Mouse (Mus musculus) lung, embryonic 14.5 days (tissue): ENCODE data around the gene Mettl7a3. TPM values are rescaled to one million over a fixed set of nuclear protein-coding genes. Genes with fewer than 3 reads are reported as not detected.
A peak's percentile ranks its signal among the peaks of the same experiment; 100 is the strongest.
"Not testable (repeated sequence)": the region's sequence is repeated elsewhere in the genome, so short reads cannot be mapped to it uniquely, and the experiment has no call there.

Source experiments
- ATAC-seq: fragments of 200-750 bp; cut with Nextera tagmentation; 2 replicates; pipeline ENCODE4 v1.8.0; 2017; ENCODE audit warnings: mild to moderate bottlenecking, moderate TSS enrichment, moderate library complexity; ENCODE audit not compliant: insufficient read depth
- DNase-seq: peaks from one replicate; pipeline ENCODE4 v3.0.0-alpha.2; 2015
- H3K27ac ChIP-seq: fragments of 300-500 bp; sonication (generic); 2 replicates; pipeline ENCODE4 v1.5.1; 2014; ENCODE audit warnings: low read depth, mild to moderate bottlenecking, moderate library complexity
- H3K27me3 ChIP-seq: fragments of 300-500 bp; sonication (generic); 2 replicates; pipeline ENCODE4 v1.6.1; 2014; ENCODE audit warnings: low read length, control low read depth; ENCODE audit not compliant: insufficient read depth
- H3K36me3 ChIP-seq: fragments of 300-500 bp; sonication (generic); 2 replicates; pipeline ENCODE4 v1.6.1; 2014; ENCODE audit warnings: control low read depth; ENCODE audit not compliant: insufficient read depth
- H3K4me1 ChIP-seq: fragments of 300-500 bp; sonication (generic); 2 replicates; pipeline ENCODE4 v1.6.1; 2014; ENCODE audit warnings: antibody characterized with exemption, control low read depth; ENCODE audit not compliant: insufficient read depth
- H3K4me2 ChIP-seq: fragments of 300-500 bp; sonication (generic); 2 replicates; pipeline ENCODE4 v1.6.1; 2014; ENCODE audit warnings: mild to moderate bottlenecking
- H3K4me3 ChIP-seq: fragments of 300-500 bp; sonication (generic); 2 replicates; pipeline ENCODE4 v1.5.1; 2014; ENCODE audit warnings: low read depth, low read length
- H3K9ac ChIP-seq: fragments of 300-500 bp; sonication (generic); 2 replicates; pipeline ENCODE4 v1.6.1; 2014
- H3K9me3 ChIP-seq: fragments of 300-500 bp; sonication (generic); 2 replicates; pipeline ENCODE4 v1.6.1; 2016; ENCODE audit warnings: low read depth, low read length, control low read depth
- CTCF ChIP-seq: IDR thresholded peaks from 2 replicates; pipeline ENCODE4 v1.5.1; 2016; ENCODE audit warnings: antibody characterized with exemption, low read depth
- WGBS: fragments of 180-500 bp; shearing (Covaris S2); extraction: QIAGEN DNeasy Blood & Tissue Kit; methylation state at CpG from one replicate; pipeline ENCODE4 v1.1.7; 2014; 5-methylcytosine and 5-hydroxymethylcytosine counted together
- polyA plus RNA-seq: library from polyadenylated mRNA; unstranded; fragments of >200 nt; fragmentation: Nextera tagmentation; extraction: Ambion mirVana; gene quantifications from 2 replicates; pipeline ENCODE4 v1.2.1, GENCODE M21; 2014

Mettl7a3 gene
- polyA plus RNA-seq, 1 experiment from 2014 or later: not detected

- Histone ChIP-seq H3K9ac (no peak overlapping the region), H3K27ac (no peak overlapping the region), H3K4me3 (no peak overlapping the region)
These were observed 31.2 kb upstream of the Mettl7a3 start for GRCm38 (mm10) chr15:100303428-100304018.

DNA sequence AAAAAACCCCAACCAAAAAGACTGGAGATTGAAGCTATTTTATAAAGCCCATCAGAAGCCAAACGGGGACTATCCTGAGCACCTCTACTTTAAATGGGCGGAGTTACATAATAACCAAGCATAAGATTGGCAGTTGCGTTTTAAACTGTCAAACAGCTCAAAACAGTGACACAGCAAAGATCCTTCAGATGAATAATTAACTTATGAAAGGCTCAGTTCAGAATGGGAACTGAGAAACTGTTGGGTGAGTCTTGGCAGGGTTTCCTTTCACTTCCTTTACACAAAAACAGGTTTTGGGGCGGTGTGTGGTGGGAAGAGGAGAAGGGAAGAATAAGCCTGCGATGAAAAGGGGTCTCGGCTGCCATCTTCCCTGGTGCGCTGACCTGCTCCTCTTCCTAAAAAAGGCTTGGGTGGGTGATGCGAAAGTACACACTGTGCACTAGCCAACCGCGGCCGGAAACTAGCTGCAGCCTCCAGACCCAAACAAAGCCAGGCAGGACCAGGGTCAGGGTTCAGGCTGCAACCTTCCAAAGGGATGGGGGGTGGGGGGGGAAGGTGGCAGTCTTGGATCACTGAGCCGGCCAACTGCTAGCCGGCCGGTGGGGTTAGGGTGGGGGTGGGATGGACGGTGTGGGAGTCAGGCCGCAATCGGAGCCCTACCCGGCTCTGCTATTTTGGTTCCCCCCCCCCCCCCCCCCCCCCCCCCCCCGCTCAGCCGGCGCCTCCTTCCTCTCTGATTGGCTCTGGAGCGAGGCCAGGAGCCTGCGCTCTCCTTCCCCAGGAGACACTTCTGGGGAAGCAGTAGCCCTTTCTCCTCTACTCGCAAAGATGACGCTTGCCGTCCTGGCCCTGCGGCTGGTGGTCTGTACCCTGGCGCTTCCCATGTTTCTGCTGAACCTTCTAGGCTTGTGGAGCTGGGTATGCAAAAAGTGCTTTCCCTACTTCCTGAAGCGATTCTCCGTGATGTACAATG lies 30.4 kb upstream of the Mettl7a3 start, which contains the start of gene Mettl7a1:
Gene Mettl7a1, plus strand, starts transcription at position 122 of the 973 bp plus-strand sequence.
- no peaks in the 10 kb centered on the region for H3K27me3 ChIP-seq
- H3K9me3 ChIP-seq: no peaks in the 10 kb centered on the region
- no peak for TF ChIP-seq CTCF
- peak within 1 kb of the TSS; percentile 85 for H3K4me2 ChIP-seq
- DNase-seq (peak; percentile 89), ATAC-seq (peak; percentile 84)
- H3K4me1 ChIP-seq: no peaks in the 10 kb centered on the region
- H3K27ac ChIP-seq: peak within 1 kb of the TSS; percentile 86
- no peaks in the 10 kb centered on the region for H3K36me3 ChIP-seq
- H3K9ac ChIP-seq: peak within 1 kb of the TSS; percentile 64
- peak within 1 kb of the TSS; percentile 39 for H3K4me3 ChIP-seq
- 2% methylated on average over 24 of the region's 30 CpGs for WGBS

More at GRCm38 (mm10) chr15:100303428-100304018, 31.2 kb upstream of the Mettl7a3 start:
- no peaks in the 10 kb centered on the region for H3K36me3 ChIP-seq
- no peaks in the 10 kb centered on the region for H3K4me1 ChIP-seq
- H3K4me2 ChIP-seq: peak overlapping the region; percentile 85
- no peaks in the 10 kb centered on the region for H3K9me3 ChIP-seq
- no peak for ATAC-seq
- 31% methylated on average over 8 of the region's 8 CpGs for WGBS
- H3K27me3 ChIP-seq: no peaks in the 10 kb centered on the region
- DNase-seq: no peak
- no peak for TF ChIP-seq CTCF

DNA sequence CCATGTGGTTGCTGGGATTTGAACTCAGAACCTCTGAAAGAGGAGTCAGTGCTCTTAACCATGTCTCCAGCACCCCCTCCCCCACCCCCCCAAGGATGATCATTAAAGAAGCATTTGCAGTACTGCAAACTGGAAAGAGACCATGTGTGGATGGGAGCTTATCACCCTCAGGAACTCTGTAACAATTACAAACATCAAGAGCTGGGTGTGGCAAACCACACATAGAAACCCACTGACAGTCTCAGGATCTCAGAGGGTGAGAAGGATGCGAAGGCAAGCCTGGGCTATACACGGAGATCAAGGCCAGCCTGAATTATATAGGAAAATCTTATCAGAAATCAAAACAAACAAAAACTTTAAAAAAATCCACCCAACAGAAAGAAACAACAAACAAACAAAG lies 28.5 kb upstream of the Mettl7a3 start:
- Histone ChIP-seq H3K9ac (no peak overlapping the region), H3K4me2 (no peak overlapping the region), H3K9me3 (no peaks in the 10 kb centered on the region), H3K27ac (no peak overlapping the region), H3K36me3 (no peaks in the 10 kb centered on the region), H3K4me1 (no peaks in the 10 kb centered on the region), H3K27me3 (no peaks in the 10 kb centered on the region), H3K4me3 (no peak overlapping the region)
- no peak for TF ChIP-seq CTCF
- WGBS: 75% methylated on average over 2 of the region's 2 CpGs
- ATAC-seq (no peak), DNase-seq (no peak)

- 38% methylated on average over 11 of the region's 11 CpGs for WGBS
- peak; percentile 39; the same call in 1 of the 2 replicates for ATAC-seq
These were observed 27.2 kb upstream of the Mettl7a3 start for GRCm38 (mm10) chr15:100307438-100308096.

GRCm38 (mm10) chr15:100312346-100312745 lies 22.4 kb upstream of the Mettl7a3 start:
- 70% methylated on average over 2 of the region's 2 CpGs for WGBS

More at GRCm38 (mm10) chr15:100307438-100308096, 27.2 kb upstream of the Mettl7a3 start:
- H3K9me3 ChIP-seq, H3K4me3 ChIP-seq, H3K27ac ChIP-seq, H3K36me3 ChIP-seq, H3K9ac ChIP-seq, H3K4me2 ChIP-seq, H3K4me1 ChIP-seq, H3K27me3 ChIP-seq: not testable (repeated sequence)
- TF ChIP-seq CTCF: peak; percentile 65
- peak; percentile 74 for DNase-seq

GRCm38 (mm10) chr15:100314448-100315145 lies 20.1 kb upstream of the Mettl7a3 start:
- Histone ChIP-seq H3K9ac (no peak overlapping the region), H3K4me3 (no peak overlapping the region), H3K9me3 (no peaks in the 10 kb centered on the region), H3K27ac (no peak overlapping the region), H3K36me3 (no peaks in the 10 kb centered on the region), H3K4me2 (no peak overlapping the region), H3K27me3 (no peaks in the 10 kb centered on the region), H3K4me1 (no peaks in the 10 kb centered on the region)
- DNase-seq (no peak), ATAC-seq (no peak)
- no peak for TF ChIP-seq CTCF
- 88% methylated on average over 5 of the region's 5 CpGs for WGBS

More at GRCm38 (mm10) chr15:100312346-100312745, 22.4 kb upstream of the Mettl7a3 start:
- H3K36me3 ChIP-seq: no peaks in the 10 kb centered on the region
- ATAC-seq (no peak), DNase-seq (no peak)
- H3K9ac ChIP-seq: no peak overlapping the region
- no peak overlapping the region for H3K27ac ChIP-seq
- no peak for TF ChIP-seq CTCF
- H3K4me1 ChIP-seq: no peaks in the 10 kb centered on the region
- H3K27me3 ChIP-seq: no peaks in the 10 kb centered on the region
- H3K4me2 ChIP-seq: no peak overlapping the region
- no peaks in the 10 kb centered on the region for H3K9me3 ChIP-seq
- H3K4me3 ChIP-seq: no peak overlapping the region

- not testable (repeated sequence) for H3K27ac ChIP-seq, H3K36me3 ChIP-seq, H3K9ac ChIP-seq, H3K4me1 ChIP-seq, H3K4me2 ChIP-seq, H3K4me3 ChIP-seq, H3K9me3 ChIP-seq, H3K27me3 ChIP-seq
- WGBS: 34% methylated on average over 4 of the region's 4 CpGs
- DNase-seq (peak; percentile 68), ATAC-seq (peak; percentile 75)
These were observed 16.6 kb upstream of the Mettl7a3 start for GRCm38 (mm10) chr15:100318014-100318671.
